Mouse (Mus musculus) bone marrow macrophage, adult 2 months (primary cell): ENCODE data around the gene Fibcd1.

Source experiments
- CTCF ChIP-seq: IDR thresholded peaks from 2 replicates; pipeline ENCODE4 v1.5.1; 2012; ENCODE audit warnings: low read depth, mild to moderate bottlenecking, low read length, moderate library complexity
- POLR2A ChIP-seq: IDR thresholded peaks from 2 replicates; pipeline ENCODE4 v1.6.1; 2012; ENCODE audit warnings: mild to moderate bottlenecking, low read depth, low read length, borderline replicate concordance

DNA sequence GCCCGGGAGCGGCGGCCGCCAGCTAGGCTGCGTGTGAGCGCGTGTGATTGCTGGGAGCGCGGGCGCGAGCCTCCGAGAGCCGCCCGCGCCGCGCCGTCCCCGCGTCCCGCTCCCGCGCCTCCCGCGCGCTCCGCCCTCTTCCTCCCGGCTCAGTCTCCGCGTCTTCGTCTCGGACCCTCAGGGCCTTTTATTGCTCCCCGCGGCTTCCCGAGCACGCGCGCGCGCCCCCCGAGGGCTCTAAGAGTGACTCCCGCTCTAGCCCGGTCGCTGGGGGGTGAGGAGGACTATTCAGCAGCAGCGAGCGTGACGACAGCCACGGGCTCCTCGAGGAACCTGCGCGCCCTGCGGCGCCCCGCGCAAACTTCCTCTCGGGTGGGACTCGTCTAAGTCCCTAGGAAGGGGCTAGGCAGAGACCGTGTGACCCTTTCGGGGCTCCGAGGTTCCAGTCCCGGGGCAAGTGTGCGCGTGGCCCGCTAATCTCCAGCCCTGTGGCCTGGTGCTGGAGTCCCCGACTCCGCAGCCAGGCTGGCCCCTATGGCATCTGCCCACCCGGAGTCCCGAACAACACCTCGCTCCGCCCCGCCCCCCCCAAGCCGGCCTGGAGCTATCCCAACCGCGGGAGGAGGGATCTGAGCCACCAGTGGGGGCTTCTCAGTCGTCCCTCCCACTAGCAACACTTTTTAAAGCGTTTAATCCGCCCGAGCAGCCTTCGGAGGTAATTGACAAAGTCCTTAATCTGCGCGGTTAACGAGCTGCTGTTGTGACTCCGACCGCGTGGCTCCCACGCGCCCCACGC is at the start of gene Fibcd1:
- TF ChIP-seq CTCF (no peak), POLR2A (no peak)
